Mouse (Mus musculus) heart, postnatal 0 days (tissue): Measurements from ENCODE around the gene Rabep2. TPM values are rescaled to one million over a fixed set of nuclear protein-coding genes. Genes with fewer than 3 reads are reported as not detected.

Source experiments
- ATAC-seq: fragments of 200-750 bp; cut with Nextera tagmentation; 2 replicates; pipeline ENCODE4 v1.8.0; 2017; ENCODE audit warnings: low read depth, moderate number of reproducible peaks, moderate library complexity; ENCODE audit not compliant: insufficient read depth
- DNase-seq: peaks from one replicate; pipeline ENCODE4 v3.0.0-alpha.2; 2016; ENCODE audit warnings: low spot score
- H3K27ac ChIP-seq: fragments of 300-500 bp; sonication (generic); 2 replicates; pipeline ENCODE4 v1.5.1; 2014; ENCODE audit warnings: low read depth, mild to moderate bottlenecking
- H3K27me3 ChIP-seq: fragments of 300-500 bp; sonication (generic); 2 replicates; pipeline ENCODE4 v1.6.1; 2014; ENCODE audit warnings: low read length, mixed read lengths; ENCODE audit not compliant: control insufficient read depth, insufficient read depth
- H3K36me3 ChIP-seq: fragments of 300-500 bp; sonication (generic); replicated peaks from 2 replicates; pipeline ENCODE4 v1.6.1; 2014; ENCODE audit warnings: low read length, mixed read lengths; ENCODE audit not compliant: control insufficient read depth, insufficient read depth
- H3K4me1 ChIP-seq: fragments of 300-500 bp; sonication (generic); 2 replicates; pipeline ENCODE4 v1.6.1; 2014; ENCODE audit warnings: antibody characterized with exemption; ENCODE audit not compliant: control insufficient read depth, insufficient read depth
- H3K4me2 ChIP-seq: fragments of 300-500 bp; sonication (generic); 2 replicates; pipeline ENCODE4 v1.6.1; 2014; ENCODE audit warnings: low read depth, mild to moderate bottlenecking, low read length, moderate library complexity
- H3K4me3 ChIP-seq: fragments of 300-500 bp; sonication (generic); 2 replicates; pipeline ENCODE4 v1.5.1; 2014; ENCODE audit warnings: low read depth, low read length
- H3K9ac ChIP-seq: fragments of 300-500 bp; sonication (generic); replicated peaks from 2 replicates; pipeline ENCODE4 v1.6.1; 2014; ENCODE audit warnings: low read depth, low read length, mixed read lengths
- H3K9me3 ChIP-seq: fragments of 300-500 bp; sonication (generic); replicated peaks from 2 replicates; pipeline ENCODE4 v1.6.1; 2016; ENCODE audit warnings: low read length; ENCODE audit not compliant: control insufficient read depth
- CTCF ChIP-seq: IDR thresholded peaks from 2 replicates; pipeline ENCODE4 v1.5.1; 2016; ENCODE audit warnings: antibody characterized with exemption, control low read depth, low read depth
- EP300 ChIP-seq: IDR thresholded peaks from 2 replicates; pipeline ENCODE4 v1.6.1; 2016; ENCODE audit warnings: antibody characterized with exemption, low read depth
- WGBS: fragments of 180-500 bp; shearing (Covaris S2); extraction: QIAGEN DNeasy Blood & Tissue Kit; methylation state at CpG from one replicate; pipeline ENCODE4 v1.1.7; 2014; 5-methylcytosine and 5-hydroxymethylcytosine counted together
- polyA plus RNA-seq: library from polyadenylated mRNA; unstranded; fragments of >200 nt; fragmentation: Nextera tagmentation; extraction: Ambion mirVana; gene quantifications from 2 replicates; pipeline ENCODE4 v1.2.1, GENCODE M21; 2015
- total RNA-seq: library from RNA; depleted of rRNA; stranded (reverse); fragments of >200 nt; gene quantifications from 2 replicates; pipeline ENCODE4 v1.2.3, GENCODE M21; 2014; ENCODE audit warnings: low replicate concordance

Rabep2 gene
- total and polyA plus RNA-seq, 2 experiments from 2014 or later: 15.0 to 24.8 TPM

DNA sequence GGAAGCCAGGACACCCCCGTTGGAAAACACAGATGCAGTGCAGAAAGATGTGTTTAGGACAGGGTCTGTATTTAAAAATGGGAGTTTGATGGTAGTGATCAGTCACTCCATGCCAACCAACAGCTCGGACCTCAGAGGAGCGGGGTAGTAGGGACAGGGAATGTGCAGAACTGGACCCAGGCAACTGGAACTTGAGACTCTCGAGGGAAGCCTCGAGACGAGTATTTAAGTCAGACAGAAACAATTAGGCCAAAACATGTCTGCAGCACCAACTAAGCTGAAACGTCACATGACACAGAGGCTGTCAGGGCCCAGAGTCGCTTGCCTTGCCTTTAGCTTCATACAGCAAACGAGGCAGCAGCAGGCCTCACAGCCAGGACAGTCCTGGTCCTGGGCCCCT lies 37.6 kb downstream of the Rabep2 start:
- TF ChIP-seq EP300 (no peak), CTCF (no peak)
- H3K9ac ChIP-seq: no peak overlapping the region
- 49% methylated on average over 9 of the region's 9 CpGs for WGBS
- peak overlapping the region; percentile 81 for H3K27ac ChIP-seq
- H3K4me1 ChIP-seq: peaks cover 23% of the 10 kb centered on the region
- H3K4me3 ChIP-seq: no peak overlapping the region
- H3K4me2 ChIP-seq: no peak overlapping the region
- H3K36me3 ChIP-seq: peaks cover 41% of the 10 kb centered on the region
- DNase-seq (no peak), ATAC-seq (no peak)
- no peaks in the 10 kb centered on the region for H3K9me3 ChIP-seq
- no peaks in the 10 kb centered on the region for H3K27me3 ChIP-seq

DNA sequence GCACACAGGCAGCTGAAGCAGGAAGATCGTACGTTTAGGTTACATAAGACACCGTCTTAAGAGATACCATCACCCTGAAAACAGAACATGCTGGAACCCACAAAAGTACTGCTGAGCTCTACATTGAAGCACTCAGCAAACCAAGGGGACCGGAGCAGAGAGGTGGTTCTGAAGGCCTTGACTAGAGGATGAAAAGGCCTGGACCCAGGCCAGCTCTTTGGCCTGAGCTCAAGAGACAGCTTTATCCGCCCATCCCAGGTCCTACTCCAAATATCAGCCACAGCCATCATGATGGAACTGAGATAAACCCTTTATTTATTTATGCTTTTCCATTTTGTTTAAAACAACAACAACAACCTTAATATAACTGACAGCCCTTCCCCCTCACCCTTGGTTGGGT lies 38.1 kb downstream of the Rabep2 start:
- no peak for TF ChIP-seq CTCF
- TF ChIP-seq EP300: no peak
- H3K4me1 ChIP-seq: peaks cover 23% of the 10 kb centered on the region
- peaks cover 47% of the 10 kb centered on the region for H3K36me3 ChIP-seq
- WGBS: 85% methylated on average over 5 of the region's 5 CpGs
- no peaks in the 10 kb centered on the region for H3K27me3 ChIP-seq
- no peak overlapping the region for H3K9ac ChIP-seq
- no peaks in the 10 kb centered on the region for H3K9me3 ChIP-seq
- H3K27ac ChIP-seq: peak overlapping the region; percentile 81
- no peak for DNase-seq
- H3K4me2 ChIP-seq: no peak overlapping the region
- ATAC-seq: no peak
- H3K4me3 ChIP-seq: no peak overlapping the region

DNA sequence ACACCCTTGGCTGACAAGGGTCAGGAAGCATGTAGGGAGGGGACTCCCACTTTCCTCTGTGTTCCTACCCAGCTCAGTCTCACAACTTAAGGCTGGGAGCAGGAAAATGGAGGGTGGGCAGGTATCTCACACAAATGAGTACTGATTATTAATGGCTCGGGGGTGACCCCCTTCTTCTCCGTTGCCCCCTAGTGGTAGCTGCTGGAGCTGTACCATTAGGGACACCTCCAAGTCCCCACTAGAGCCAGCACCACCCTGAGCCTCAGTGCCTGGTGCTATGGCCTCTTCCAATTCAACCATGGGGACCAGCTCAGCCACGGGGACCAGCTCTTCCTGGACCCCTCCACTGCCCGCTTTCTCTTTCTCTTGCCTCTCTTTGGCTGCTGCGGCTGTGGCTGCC lies 38.7 kb downstream of the Rabep2 start:
- TF ChIP-seq CTCF: peak; percentile 54
- TF ChIP-seq EP300: no peak
- Histone ChIP-seq H3K4me3 (no peak overlapping the region), H3K27me3 (no peaks in the 10 kb centered on the region), H3K4me2 (no peak overlapping the region), H3K4me1 (peaks cover 23% of the 10 kb centered on the region), H3K9ac (no peak overlapping the region), H3K36me3 (peaks cover 52% of the 10 kb centered on the region), H3K27ac (no peak overlapping the region), H3K9me3 (no peaks in the 10 kb centered on the region)
- ATAC-seq: no peak
- DNase-seq: no peak
- 67% methylated on average over 5 of the region's 5 CpGs for WGBS

DNA sequence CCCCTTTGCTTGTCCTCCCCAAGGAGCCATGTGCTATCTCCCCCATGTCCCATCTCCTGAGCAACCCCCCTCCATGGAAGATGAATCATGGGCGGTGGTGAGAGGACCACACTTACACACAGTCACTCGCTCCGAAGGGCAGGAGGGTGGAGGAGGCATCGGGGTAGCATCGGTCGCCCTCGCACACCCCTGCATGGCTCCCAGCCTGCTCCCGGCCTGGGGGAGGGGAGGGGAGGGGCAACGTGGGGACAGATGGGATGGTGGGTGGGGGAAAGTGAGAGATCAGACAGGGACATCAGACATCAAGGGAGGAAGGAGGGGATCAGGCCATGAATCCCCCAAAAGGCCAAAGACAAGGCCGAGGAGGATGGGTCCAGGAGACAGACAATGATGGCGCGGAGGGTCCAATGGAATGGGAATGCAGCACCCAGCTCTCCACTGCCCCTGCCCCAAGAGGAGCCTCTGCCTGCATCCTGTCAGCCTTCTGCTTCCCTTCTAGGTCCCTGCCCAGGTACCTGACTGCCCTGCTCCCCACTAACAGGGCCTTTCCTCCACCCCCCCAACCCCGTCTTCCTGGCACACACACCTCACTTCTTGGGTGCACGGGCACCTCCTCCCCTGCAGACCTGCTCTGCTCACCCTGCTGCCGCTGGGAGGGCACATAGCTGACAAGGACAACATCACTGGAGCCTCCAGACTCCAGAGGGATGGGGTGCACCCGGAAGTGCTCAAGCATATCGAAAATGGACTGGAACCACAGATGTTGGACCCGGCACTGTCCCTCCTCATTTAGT lies 39.5 kb downstream of the Rabep2 start:
- H3K9ac ChIP-seq: no peak overlapping the region
- no peak overlapping the region for H3K4me2 ChIP-seq
- no peak for ATAC-seq
- no peaks in the 10 kb centered on the region for H3K27me3 ChIP-seq
- H3K9me3 ChIP-seq: no peaks in the 10 kb centered on the region
- no peak overlapping the region for H3K27ac ChIP-seq
- H3K36me3 ChIP-seq: peaks cover 58% of the 10 kb centered on the region
- H3K4me3 ChIP-seq: no peak overlapping the region
- DNase-seq: no peak
- WGBS: 90% methylated on average over 17 of the region's 18 CpGs
- H3K4me1 ChIP-seq: peaks cover 23% of the 10 kb centered on the region
- no peak for TF ChIP-seq EP300
- no peak for TF ChIP-seq CTCF

DNA sequence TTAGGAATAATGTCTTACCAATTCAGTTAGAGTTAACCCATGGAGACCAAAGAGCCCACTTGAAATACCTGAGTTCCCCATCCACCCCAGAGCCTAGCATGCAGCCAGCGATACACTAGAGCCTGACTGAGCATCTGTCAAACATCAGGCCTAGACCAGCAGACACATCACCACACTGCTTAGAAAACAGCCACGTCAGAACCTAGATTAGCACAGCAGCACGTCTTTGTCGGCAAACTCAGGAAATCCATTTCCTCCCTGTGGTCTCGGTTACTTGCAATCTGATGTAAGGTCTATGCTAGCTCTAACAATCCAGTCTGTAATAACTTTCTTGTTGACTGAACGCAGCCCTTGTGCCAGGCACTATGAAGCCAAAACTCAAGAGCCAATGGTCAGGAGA lies 41.5 kb downstream of the Rabep2 start:
- 50% methylated on average over 6 of the region's 6 CpGs for WGBS
- ATAC-seq (no peak), DNase-seq (no peak)
- peaks cover 58% of the 10 kb centered on the region for H3K36me3 ChIP-seq
- no peak overlapping the region for H3K27ac ChIP-seq
- no peak overlapping the region for H3K4me3 ChIP-seq
- H3K4me2 ChIP-seq: no peak overlapping the region
- no peaks in the 10 kb centered on the region for H3K27me3 ChIP-seq
- H3K4me1 ChIP-seq: peaks cover 22% of the 10 kb centered on the region
- H3K9ac ChIP-seq: no peak overlapping the region
- no peaks in the 10 kb centered on the region for H3K9me3 ChIP-seq
- TF ChIP-seq EP300: no peak
- TF ChIP-seq CTCF: no peak

DNA sequence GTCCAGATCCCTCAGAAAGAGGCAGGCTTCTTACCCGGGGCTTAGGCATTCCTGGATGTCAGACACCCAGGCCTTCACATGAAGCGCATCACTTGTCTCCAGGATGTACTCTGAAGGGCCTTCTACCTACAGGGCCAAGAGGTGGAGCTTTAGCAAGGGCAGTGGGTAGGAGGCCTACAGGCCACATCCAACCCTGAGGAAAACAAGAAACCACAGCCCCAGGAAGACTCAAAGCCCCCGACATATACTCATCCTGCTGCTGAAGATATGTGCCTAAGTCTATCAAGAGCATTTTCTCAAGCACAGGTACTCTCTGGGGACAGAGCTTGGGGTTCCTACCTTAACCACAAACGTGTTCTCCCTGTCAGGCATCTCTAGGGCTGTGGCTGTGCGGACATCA lies 42.8 kb downstream of the Rabep2 start:
- DNase-seq: no peak
- no peaks in the 10 kb centered on the region for H3K9me3 ChIP-seq
- no peaks in the 10 kb centered on the region for H3K27me3 ChIP-seq
- 83% methylated on average over 5 of the region's 5 CpGs for WGBS
- H3K4me3 ChIP-seq: no peak overlapping the region
- peaks cover 14% of the 10 kb centered on the region for H3K4me1 ChIP-seq
- no peak for TF ChIP-seq CTCF
- no peak for TF ChIP-seq EP300
- peaks cover 58% of the 10 kb centered on the region for H3K36me3 ChIP-seq
- no peak overlapping the region for H3K27ac ChIP-seq
- H3K4me2 ChIP-seq: no peak overlapping the region
- ATAC-seq: no peak
- H3K9ac ChIP-seq: no peak overlapping the region
